In genomic region chr1:75728859-75729258, GRCm38 (mm10) we compare ENCODE assay signal across 21 mouse cellular contexts.
A peak's percentile ranks its signal among the peaks of the same experiment; 100 is the strongest.
DNase-seq lines count a peak whose midpoint lies in the region; ATAC-seq and TF ChIP-seq lines count a peak whose summit lies in the region.
"Had no signal": no experiment of that assay in that cellular context is flagged by ENCODE, and none has a peak within 500 bp of the region (broad histone marks: within the 10 kb centered on the region; RNA-seq: fewer than 3 reads in every experiment).

No protein-coding gene starts in this region.

- no peak; the same call in 1 of the 2 replicates for ATAC-seq in forebrain, postnatal 0 days
- ATAC-seq in forebrain, embryonic 16.5 days = no peak
- no peak for ATAC-seq in intestine, embryonic 16.5 days
- ATAC-seq: hindbrain, embryonic 16.5 days had no signal

- DNase-seq in forebrain, postnatal 0 days = peak; percentile 74
- peak; percentile 38 for DNase-seq in brain, embryonic 14.5 days (ENCODE audit: low read depth)
- DNase-seq in layer of hippocampus, postnatal 10 days (ENCODE audit: low spot score in 2 of 2) = peak; percentile 55 to 64
- DNase-seq in right cerebral cortex, postnatal 14 days = peak; percentile 20
- no peak for DNase-seq in urinary bladder, postnatal 36 days (ENCODE audit: low spot score in 2 of 2)
- no peak for DNase-seq in spleen, postnatal 36 days (ENCODE audit: low spot score in 2 of 2)
- DNase-seq: adrenal gland, postnatal 10 days; cerebellum, adult 8-10 months; gastrocnemius, postnatal 25 days; heart, postnatal 36 days; kidney, adult 11 months; lung, adult 2 months; lung, postnatal 4 days; spleen, adult 18-20 months; thymus, postnatal 4 days had no signal

- no peak overlapping the region for H3K4me3 ChIP-seq in forebrain, postnatal 0 days (ENCODE audit: low read depth, low read length)
- H3K4me3 ChIP-seq in forebrain, embryonic 16.5 days (replicated peaks; ENCODE audit: low read length) = no peak overlapping the region
- H3K4me3 ChIP-seq in intestine, embryonic 16.5 days (ENCODE audit: low read length) = no peak overlapping the region
- H3K4me3 ChIP-seq: midbrain, embryonic 12.5 days had no signal

- no peaks in the 10 kb centered on the region for H3K27me3 ChIP-seq in forebrain, postnatal 0 days (ENCODE audit: insufficient read depth, low read length)
- H3K27me3 ChIP-seq in forebrain, embryonic 16.5 days (replicated peaks; ENCODE audit: control insufficient read depth, insufficient read depth, low read length) = no peaks in the 10 kb centered on the region
- no peaks in the 10 kb centered on the region for H3K27me3 ChIP-seq in intestine, embryonic 16.5 days (replicated peaks; ENCODE audit: control insufficient read depth, insufficient read depth, low read length)

- no peaks in the 10 kb centered on the region for H3K9me3 ChIP-seq in forebrain, postnatal 0 days (ENCODE audit: low read length)
- H3K9me3 ChIP-seq in forebrain, embryonic 16.5 days (ENCODE audit: control insufficient read depth, low read length) = no peaks in the 10 kb centered on the region
- no peaks in the 10 kb centered on the region for H3K9me3 ChIP-seq in intestine, embryonic 16.5 days (ENCODE audit: control insufficient read depth, low read length)
- H3K9me3 ChIP-seq: midbrain, embryonic 12.5 days had no signal

- WGBS in forebrain, postnatal 0 days = 46% methylated on average over 2 of the region's 2 CpGs
- WGBS in forebrain, embryonic 16.5 days = 57% methylated on average over 2 of the region's 2 CpGs
- 67% methylated on average over 2 of the region's 2 CpGs for WGBS in intestine, embryonic 16.5 days

- TF ChIP-seq POLR2A in brain, embryonic 14.5 days (IDR thresholded peaks at IDR 0.05; ENCODE audit: borderline replicate concordance, extremely low read depth, insufficient read depth, insufficient read length, poor library complexity, severe bottlenecking) = no peak

- H3K4me1 ChIP-seq in forebrain, postnatal 0 days (ENCODE audit: insufficient read depth) = no peaks in the 10 kb centered on the region
- H3K4me1 ChIP-seq in forebrain, embryonic 16.5 days (replicated peaks; ENCODE audit: control insufficient read depth, insufficient read depth, low read length) = peaks cover 7% of the 10 kb centered on the region
- no peaks in the 10 kb centered on the region for H3K4me1 ChIP-seq in intestine, embryonic 16.5 days (ENCODE audit: control insufficient read depth, insufficient read depth, low read length)

- no peak overlapping the region for H3K27ac ChIP-seq in forebrain, postnatal 0 days (ENCODE audit: low read depth, low read length)
- no peak overlapping the region for H3K27ac ChIP-seq in forebrain, embryonic 16.5 days (ENCODE audit: low read length)
- no peak overlapping the region for H3K27ac ChIP-seq in intestine, embryonic 16.5 days (ENCODE audit: low read length)
- H3K27ac ChIP-seq: kidney, postnatal 0 days; midbrain, embryonic 12.5 days had no signal

- no peak overlapping the region for H3K9ac ChIP-seq in forebrain, postnatal 0 days
- no peak overlapping the region for H3K9ac ChIP-seq in forebrain, embryonic 16.5 days (replicated peaks; ENCODE audit: low read depth, low read length)
- H3K9ac ChIP-seq in intestine, embryonic 16.5 days (ENCODE audit: low read depth, low read length) = no peak overlapping the region
- H3K9ac ChIP-seq: midbrain, embryonic 12.5 days had no signal

- no peak overlapping the region for H3K4me2 ChIP-seq in forebrain, postnatal 0 days (ENCODE audit: low read depth)
- H3K4me2 ChIP-seq in forebrain, embryonic 16.5 days (ENCODE audit: low read length) = no peak overlapping the region
- no peak overlapping the region for H3K4me2 ChIP-seq in intestine, embryonic 16.5 days (ENCODE audit: low read depth, low read length)
- H3K4me2 ChIP-seq: heart, embryonic 11.5 days; midbrain, embryonic 12.5 days had no signal

- no peaks in the 10 kb centered on the region for H3K36me3 ChIP-seq in forebrain, postnatal 0 days (ENCODE audit: insufficient read depth)
- H3K36me3 ChIP-seq in forebrain, embryonic 16.5 days (ENCODE audit: control insufficient read depth, insufficient read depth) = no peaks in the 10 kb centered on the region
- H3K36me3 ChIP-seq in intestine, embryonic 16.5 days (ENCODE audit: control insufficient read depth, insufficient read depth, low read length) = no peaks in the 10 kb centered on the region
- H3K36me3 ChIP-seq: midbrain, embryonic 12.5 days had no signal

- TF ChIP-seq CTCF in forebrain, postnatal 0 days (IDR thresholded peaks at IDR 0.05; ENCODE audit: low read depth) = no peak
- no peak for TF ChIP-seq CTCF in brain, embryonic 14.5 days (IDR thresholded peaks at IDR 0.05; ENCODE audit: borderline replicate concordance, extremely low read depth, insufficient read depth, insufficient read length)

Comparison
In these comparisons a context has a peak if more than half of its experiments do, and no peak if none do; other contexts are left out.
1. DNase-seq: peak in forebrain, postnatal 0 days (single experiment), brain, embryonic 14.5 days (single experiment), layer of hippocampus, postnatal 10 days (2 of 2) and right cerebral cortex, postnatal 14 days (single experiment); none in urinary bladder, postnatal 36 days (0 of 2) and spleen, postnatal 36 days (0 of 2).